Mouse (Mus musculus): Measurements from ENCODE around the gene Vmn1r174.
"Not testable (repeated sequence)": the region's sequence is repeated elsewhere in the genome, so short reads cannot be mapped to it uniquely, and the experiment has no call there.

Vmn1r174 gene

DNA sequence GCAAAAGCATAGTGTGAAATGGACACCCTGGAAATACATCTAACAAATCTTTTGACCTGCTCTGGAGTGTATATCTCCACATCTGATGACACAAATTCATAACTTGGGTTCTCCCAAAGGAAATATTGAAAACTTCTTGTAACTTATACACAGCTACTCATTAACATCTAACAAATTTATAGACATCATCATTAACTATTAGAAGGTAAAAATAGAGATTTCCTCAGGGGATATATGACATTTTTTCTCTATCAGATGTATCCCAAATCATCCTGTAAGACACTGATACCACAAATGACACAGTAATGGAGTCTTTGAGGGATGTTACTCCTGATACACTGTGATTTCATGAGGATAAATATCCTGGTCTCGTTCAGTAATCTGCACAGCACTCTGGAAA lies at the start of gene Vmn1r174:
Vmn1r174 (plus strand) TSS at position 301 of the 400 bp plus-strand sequence.
- DNase-seq (ENCODE audit: low read depth), result not testable (repeated sequence)

GRCm38 (mm10) chr7:23784526-23784925 lies 32.5 kb downstream of the Vmn1r174 start:
- DNase-seq (ENCODE audit: low read depth), result no peak

DNA sequence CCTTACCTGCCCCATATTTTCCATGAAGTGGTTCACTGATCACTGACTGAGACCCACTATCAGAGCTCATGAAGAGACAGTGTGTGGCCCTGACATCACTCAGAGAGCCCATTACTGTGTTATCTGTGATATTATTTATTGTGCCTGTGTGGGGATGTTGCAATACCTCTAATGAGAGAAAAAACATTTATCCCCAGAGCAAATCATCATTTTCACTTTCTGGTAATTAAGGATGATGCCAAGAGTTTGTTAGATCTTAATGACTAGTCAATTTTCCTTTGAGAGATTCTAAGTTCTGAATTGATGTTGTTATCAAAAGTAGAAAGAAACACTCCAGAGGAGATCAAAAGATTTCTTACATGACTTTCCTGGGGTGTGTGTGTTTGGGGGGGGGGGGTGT lies 58.5 kb downstream of the Vmn1r174 start, which contains the start of gene Vmn1r175:
Vmn1r175 (minus strand) TSS at position 101 of the 400 bp plus-strand sequence.
- not testable (repeated sequence) for DNase-seq (ENCODE audit: low read depth)

Measured in NIH3T3 (cell line).